Mouse (Mus musculus): ENCODE measurements around the gene Zkscan16.

Gene Zkscan16

DNA sequence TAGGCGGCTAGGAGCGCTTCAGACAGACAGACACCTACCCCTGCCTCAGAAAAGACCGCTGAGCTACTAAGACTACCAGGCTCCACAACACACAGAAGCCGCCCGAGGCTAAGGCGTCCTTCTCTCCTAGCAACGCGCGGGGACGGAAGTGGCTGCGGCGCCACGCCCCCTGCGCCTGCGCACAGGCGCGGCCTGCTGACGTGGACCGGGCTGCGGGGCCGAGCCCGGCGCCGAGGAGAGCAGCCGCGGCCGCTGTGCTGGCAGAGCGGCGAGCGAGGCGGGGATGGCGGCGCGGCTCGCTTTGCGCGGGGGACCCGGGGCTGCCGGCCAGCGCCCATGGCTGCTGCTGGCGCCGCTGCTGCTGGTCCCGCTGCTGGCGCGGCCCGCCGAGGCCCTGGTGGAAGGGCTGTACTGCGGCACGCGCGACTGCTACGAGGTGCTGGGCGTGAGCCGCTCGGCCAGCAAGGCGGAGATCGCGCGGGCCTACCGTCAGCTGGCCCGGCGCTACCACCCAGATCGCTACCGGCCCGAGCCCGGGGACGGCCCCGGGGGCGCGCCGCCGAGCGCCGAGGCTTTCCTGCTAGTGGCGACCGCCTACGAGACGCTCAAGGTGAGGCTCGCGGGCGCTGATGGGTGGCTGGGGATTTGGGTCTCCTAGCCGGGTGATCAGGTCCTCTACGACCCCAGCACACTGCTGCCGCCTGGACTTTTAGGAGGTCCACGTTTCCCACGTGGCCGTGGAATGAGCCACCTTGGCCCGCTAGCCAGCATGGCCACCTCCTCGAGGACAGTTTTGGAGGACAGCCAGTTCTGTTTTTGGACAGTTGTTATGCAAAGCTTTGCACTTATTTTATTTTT is 59.7 kb downstream of the Zkscan16 start, which contains the start of gene Gm20503:
Gene Gm20503 (plus strand): TSS at position 263 of the 858 bp plus-strand sequence.
- peak; percentile 93 for DNase-seq

DNA sequence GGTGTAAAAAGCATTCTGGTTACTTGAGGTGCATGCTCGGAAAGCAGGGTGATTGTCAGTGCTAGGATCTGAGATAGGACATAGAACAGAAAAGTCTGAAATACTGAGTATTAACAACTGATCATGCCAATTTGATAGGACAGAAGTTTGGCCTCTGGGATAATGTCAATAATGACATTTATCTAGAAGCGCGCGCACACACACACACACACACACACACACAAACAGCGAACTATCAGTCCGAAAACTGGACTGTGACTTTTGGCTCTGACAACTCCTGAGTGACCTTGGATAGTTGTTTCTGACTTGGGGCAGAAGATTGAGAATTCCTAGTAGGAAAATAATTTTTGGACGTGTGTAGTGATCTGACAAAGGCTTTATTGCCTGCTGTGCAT is 60.4 kb downstream of the Zkscan16 start:
- no peak for DNase-seq

GRCm38 (mm10) chr4:59006211-59006610 is 62.8 kb downstream of the Zkscan16 start:
- DNase-seq = no peak

DNA sequence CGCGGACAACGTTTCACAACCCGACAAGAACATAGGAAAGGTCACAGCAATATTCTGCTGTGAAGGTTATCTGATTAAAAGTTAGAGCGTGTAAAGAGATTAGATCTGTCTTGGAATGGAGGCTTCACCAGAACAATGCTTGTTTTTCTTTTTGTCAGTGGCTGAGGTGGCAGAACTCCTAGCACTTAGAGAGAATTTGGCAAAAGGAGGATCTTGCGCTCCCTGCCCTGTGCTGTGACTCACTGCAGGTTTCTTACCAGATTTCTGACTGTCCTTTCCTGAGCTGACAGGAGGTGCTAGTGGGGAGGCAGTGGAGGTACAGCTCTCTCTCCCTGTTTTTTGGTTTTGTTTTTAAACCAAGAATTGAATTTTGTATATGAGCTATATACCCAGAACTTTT is 63.6 kb downstream of the Zkscan16 start:
- no peak for DNase-seq
